Mouse (Mus musculus): ENCODE measurements around the gene Gmps. TPM values are rescaled to one million over a fixed set of nuclear protein-coding genes. Genes with fewer than 3 reads are reported as not detected.

Gene Gmps
- total RNA-seq, 1 experiment: 28.2 TPM

DNA sequence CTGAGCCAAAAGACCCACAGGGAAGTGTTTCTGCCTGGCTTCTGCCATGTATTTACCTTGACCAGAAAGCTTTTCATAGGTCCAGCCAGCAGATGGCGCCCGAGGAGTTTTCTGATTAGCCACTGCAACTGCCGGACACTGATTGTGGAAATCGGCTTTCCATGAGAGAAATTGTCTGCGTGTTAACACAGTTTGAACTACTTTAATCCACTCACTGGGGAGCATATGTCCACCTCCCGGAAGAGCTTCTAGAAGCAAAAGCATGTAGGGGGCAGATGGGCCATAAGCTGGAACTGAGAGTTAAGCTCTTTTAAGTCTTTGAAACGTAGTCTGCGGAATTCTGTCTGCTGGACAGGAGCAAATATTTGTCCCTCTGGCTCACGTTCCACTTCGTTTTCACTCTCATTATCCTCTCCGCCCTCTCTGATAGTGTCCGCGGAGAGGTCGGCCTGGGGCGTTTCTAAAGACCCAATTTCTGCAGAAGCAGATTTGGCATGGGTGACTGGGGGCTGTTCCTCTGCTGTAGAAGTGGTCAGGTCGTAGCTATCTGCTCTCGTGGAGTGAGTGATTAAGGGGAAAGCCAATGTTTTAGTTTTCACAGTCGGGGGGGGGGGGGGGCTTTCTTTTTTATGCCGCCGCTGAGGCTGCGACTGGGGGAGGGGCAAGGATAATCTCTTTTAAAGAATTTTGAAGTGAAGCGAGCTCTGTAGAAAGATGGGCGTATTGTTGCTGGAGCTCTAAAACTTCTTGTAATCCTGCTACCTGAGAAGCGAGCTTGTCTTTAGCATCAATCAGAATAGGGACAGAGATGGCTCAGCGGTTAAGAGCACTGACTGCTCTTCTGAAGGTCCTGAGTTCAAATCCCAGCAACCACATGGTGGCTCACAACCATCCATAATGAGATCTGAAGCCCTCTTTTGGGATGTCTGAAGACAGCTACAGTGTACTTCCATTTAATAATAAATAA is 64.2 kb downstream of the Gmps start:
- peak; percentile 83 for DNase-seq (ENCODE audit: low read depth, low spot score)
- Histone ChIP-seq H3K9ac (ENCODE audit: insufficient read depth, low read depth, low read length, poor library complexity, severe bottlenecking) (peak overlapping the region; percentile 60), H3K36me3 (ENCODE audit: control insufficient read depth, insufficient read depth, low read length, poor library complexity, severe bottlenecking) (no peaks in the 10 kb centered on the region), H3K27ac (ENCODE audit: insufficient read depth, low read depth, low read length, poor library complexity, severe bottlenecking) (no peak overlapping the region), H3K4me1 (ENCODE audit: control insufficient read depth in 2 of 2, insufficient read depth in 2 of 2, low read length in 2 of 2, poor library complexity in 1 of 2) (no peaks in the 10 kb centered on the region), H3K4me3 (ENCODE audit: insufficient read depth in 1 of 2, low read depth in 1 of 2, low read length in 2 of 2, poor library complexity in 1 of 2, severe bottlenecking in 1 of 2) (peak overlapping the region; percentile 10 to 26; a peak in 3 of 4 replicates), H3K9me3 (ENCODE audit: control insufficient read depth, insufficient read depth, low read depth, low read length) (no peaks in the 10 kb centered on the region)
- TF ChIP-seq ZNF384 (IDR thresholded peaks at IDR 0.05; ENCODE audit: low read depth, low read length): peak; percentile 31; the same call in 1 of the 2 replicates
- no peak for TF ChIP-seq MAFK (IDR thresholded peaks at IDR 0.05; ENCODE audit: insufficient read depth, low read depth, low read length)
- peak; percentile 69; the same call in 1 of the 2 replicates for TF ChIP-seq ZC3H11A (IDR thresholded peaks at IDR 0.05; ENCODE audit: borderline replicate concordance, low read depth, low read length)
- no peak for TF ChIP-seq HCFC1 (IDR thresholded peaks at IDR 0.05; ENCODE audit: borderline replicate concordance, insufficient read depth, low read length)
- in situ Hi-C loops (cut with MboI; ENCODE audit: low sequenced_read_pairs in 2 of 2, unreplicated experiment in 2 of 2): loop anchor here in 1 of 2 experiments (25.0 kb wide), 1 partner anchor 747 kb away; no protein-coding TSS in a partner anchor

Other genes with a start within 250 kb of the Gmps start
- gene Plch1, start 76.6 kb upstream of the Gmps start, total RNA-seq (2012; rRNA removed): 3.9 and 6.0 TPM in 2 replicates
- gene E130311K13Rik, start 46.6 kb upstream of the Gmps start, total RNA-seq (2012; rRNA removed): 3.3 and 3.4 TPM in 2 replicates
- gene Slc33a1, start 11.3 kb upstream of the Gmps start, total RNA-seq (2012; rRNA removed): 22.1 and 27.1 TPM in 2 replicates
- gene Vmn2r1, start 105.4 kb downstream of the Gmps start, total RNA-seq (2012; rRNA removed): 0.09 and 0.21 TPM in 2 replicates
- gene Vmn2r2, start 165.8 kb downstream of the Gmps start, total RNA-seq (2012; rRNA removed): not detected in 2 replicates

All from ES-E14 (cell line).